Mouse (Mus musculus): ENCODE measurements around the gene Ptprg.
"Not testable (repeated sequence)": the region's sequence is repeated elsewhere in the genome, so short reads cannot be mapped to it uniquely, and the experiment has no call there.

The Ptprg gene

GRCm38 (mm10) chr14:12189266-12189665 is 635.9 kb downstream of the Ptprg start:
- in situ Hi-C loops (cut with MboI; ENCODE audit: low sequenced_read_pairs): no loop called here

- in situ Hi-C loops (cut with MboI; ENCODE audit: low sequenced_read_pairs): no loop called here
Measured at GRCm38 (mm10) chr14:12189717-12190600, 636.6 kb downstream of the Ptprg start.

GRCm38 (mm10) chr14:12191076-12191475 is 637.7 kb downstream of the Ptprg start:
- in situ Hi-C loops (cut with MboI; ENCODE audit: low sequenced_read_pairs): no loop called here

GRCm38 (mm10) chr14:12198735-12199134 is 645.4 kb downstream of the Ptprg start:
- in situ Hi-C loops (cut with MboI; ENCODE audit: low sequenced_read_pairs): no loop called here

- in situ Hi-C loops (cut with MboI; ENCODE audit: low sequenced_read_pairs): no loop called here
Measured at GRCm38 (mm10) chr14:12199956-12200950, 646.9 kb downstream of the Ptprg start.

GRCm38 (mm10) chr14:12202214-12202613 is 648.9 kb downstream of the Ptprg start:
- in situ Hi-C loops (cut with MboI; ENCODE audit: low sequenced_read_pairs): no loop called here

- in situ Hi-C loops (cut with MboI; ENCODE audit: low sequenced_read_pairs): no loop called here
Measured at GRCm38 (mm10) chr14:12203081-12203480, 649.7 kb downstream of the Ptprg start.

- in situ Hi-C loops (cut with MboI; ENCODE audit: low sequenced_read_pairs): no loop called here
Measured at GRCm38 (mm10) chr14:12206138-12206537, 652.8 kb downstream of the Ptprg start.

- in situ Hi-C loops (cut with MboI; ENCODE audit: low sequenced_read_pairs): no loop called here
Measured at GRCm38 (mm10) chr14:12208554-12208953, 655.2 kb downstream of the Ptprg start.

- in situ Hi-C loops (cut with MboI; ENCODE audit: low sequenced_read_pairs): no loop called here
Measured at GRCm38 (mm10) chr14:12218544-12219150, 665.3 kb downstream of the Ptprg start.

- in situ Hi-C loops (cut with MboI; ENCODE audit: low sequenced_read_pairs): no loop called here
Measured at GRCm38 (mm10) chr14:12219877-12220276, 666.5 kb downstream of the Ptprg start.

GRCm38 (mm10) chr14:12220540-12220939 is 667.2 kb downstream of the Ptprg start:
- in situ Hi-C loops (cut with MboI; ENCODE audit: low sequenced_read_pairs): no loop called here

- in situ Hi-C loops (cut with MboI; ENCODE audit: low sequenced_read_pairs): no loop called here
Measured at GRCm38 (mm10) chr14:12221571-12221970, 668.2 kb downstream of the Ptprg start.

GRCm38 (mm10) chr14:12243726-12244125 is 690.4 kb downstream of the Ptprg start:
- in situ Hi-C loops (cut with MboI; ENCODE audit: low sequenced_read_pairs): no loop called here

- in situ Hi-C loops (cut with MboI; ENCODE audit: low sequenced_read_pairs): no loop called here
Measured at GRCm38 (mm10) chr14:12276031-12276430, 722.7 kb downstream of the Ptprg start.

- in situ Hi-C loops (cut with MboI; ENCODE audit: low sequenced_read_pairs): no loop called here
Measured at GRCm38 (mm10) chr14:12283641-12284040, 730.3 kb downstream of the Ptprg start, which contains the start of gene Gm49355. Gene Gm49355 (plus strand): TSS chr14:12283976.

GRCm38 (mm10) chr14:12284141-12284912 is 731.0 kb downstream of the Ptprg start, which contains the start of gene 3830406C13Rik:
Gene 3830406C13Rik (plus strand): TSS chr14:12284173.
- in situ Hi-C loops (cut with MboI; ENCODE audit: low sequenced_read_pairs): no loop called here

GRCm38 (mm10) chr14:12289747-12290146 is 736.4 kb downstream of the Ptprg start:
- in situ Hi-C loops (cut with MboI; ENCODE audit: low sequenced_read_pairs): not testable (repeated sequence)
